Mouse (Mus musculus) kidney, adult 8-10 months (tissue): Measurements from ENCODE around the gene 3110001I22Rik.

Experiments
- DNase-seq, 2 experiments: peaks; one replicate each; pipeline ENCODE4 v3.0.0; 2022

3110001I22Rik gene

GRCm38 (mm10) chr16:13722937-13723336, 51.2 kb downstream of the 3110001I22Rik start:
- peak; percentile 7 to 19 for DNase-seq

- DNase-seq = no peak
Measured at GRCm38 (mm10) chr16:13727811-13728335, 56.1 kb downstream of the 3110001I22Rik start.
